Mouse (Mus musculus) brain, embryonic 14.5 days (tissue): ENCODE results near the gene Fam76a. TPM values are rescaled to one million over a fixed set of nuclear protein-coding genes. Genes with fewer than 3 reads are reported as not detected.

Source experiments
- DNase-seq: peaks from one replicate; pipeline ENCODE4 v3.0.0-alpha.2; 2011; ENCODE audit warnings: low read depth
- CTCF ChIP-seq: fragments of 200-500 bp; IDR thresholded peaks from 2 replicates; pipeline ENCODE4 v1.5.1; 2012; ENCODE audit warnings: inconsistent platforms, mild to moderate bottlenecking, moderate library complexity, borderline replicate concordance; ENCODE audit not compliant: insufficient read depth, insufficient read length; ENCODE audit errors: extremely low read depth
- POLR2A ChIP-seq: fragments of 200-500 bp; IDR thresholded peaks from 2 replicates; pipeline ENCODE4 v1.6.1; 2012; ENCODE audit warnings: mild to moderate bottlenecking, inconsistent platforms, borderline replicate concordance; ENCODE audit not compliant: poor library complexity, insufficient read depth, insufficient read length, severe bottlenecking; ENCODE audit errors: extremely low read depth
- polyA plus RNA-seq: library from polyadenylated mRNA; depleted of rRNA; stranded (reverse); fragments of >200 nt; gene quantifications from 2 replicates; pipeline ENCODE4 v1.2.3, GENCODE M21; 2012

Fam76a gene
- polyA plus RNA-seq, 1 experiment: 19.8 TPM

DNA sequence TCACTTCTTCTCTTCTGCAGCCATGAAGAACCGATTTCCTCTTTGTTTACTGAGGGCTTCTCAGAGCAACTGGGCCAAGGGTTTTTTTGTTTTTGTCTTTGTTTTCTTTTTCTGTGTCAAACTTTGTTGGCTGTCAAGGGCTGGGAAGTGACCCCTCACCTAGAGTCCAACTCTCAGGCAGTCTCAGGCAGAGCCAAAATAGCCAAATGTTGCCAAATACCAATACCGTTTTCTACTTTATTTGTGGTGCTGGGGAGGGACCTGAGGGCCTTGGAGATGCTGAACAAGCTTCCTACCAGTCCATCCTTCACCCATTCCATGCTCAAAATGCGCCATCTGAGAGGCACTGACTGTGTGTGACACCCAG is 37.3 kb upstream of the Fam76a start:
- no peak for DNase-seq
- TF ChIP-seq POLR2A: no peak
- TF ChIP-seq CTCF: no peak

DNA sequence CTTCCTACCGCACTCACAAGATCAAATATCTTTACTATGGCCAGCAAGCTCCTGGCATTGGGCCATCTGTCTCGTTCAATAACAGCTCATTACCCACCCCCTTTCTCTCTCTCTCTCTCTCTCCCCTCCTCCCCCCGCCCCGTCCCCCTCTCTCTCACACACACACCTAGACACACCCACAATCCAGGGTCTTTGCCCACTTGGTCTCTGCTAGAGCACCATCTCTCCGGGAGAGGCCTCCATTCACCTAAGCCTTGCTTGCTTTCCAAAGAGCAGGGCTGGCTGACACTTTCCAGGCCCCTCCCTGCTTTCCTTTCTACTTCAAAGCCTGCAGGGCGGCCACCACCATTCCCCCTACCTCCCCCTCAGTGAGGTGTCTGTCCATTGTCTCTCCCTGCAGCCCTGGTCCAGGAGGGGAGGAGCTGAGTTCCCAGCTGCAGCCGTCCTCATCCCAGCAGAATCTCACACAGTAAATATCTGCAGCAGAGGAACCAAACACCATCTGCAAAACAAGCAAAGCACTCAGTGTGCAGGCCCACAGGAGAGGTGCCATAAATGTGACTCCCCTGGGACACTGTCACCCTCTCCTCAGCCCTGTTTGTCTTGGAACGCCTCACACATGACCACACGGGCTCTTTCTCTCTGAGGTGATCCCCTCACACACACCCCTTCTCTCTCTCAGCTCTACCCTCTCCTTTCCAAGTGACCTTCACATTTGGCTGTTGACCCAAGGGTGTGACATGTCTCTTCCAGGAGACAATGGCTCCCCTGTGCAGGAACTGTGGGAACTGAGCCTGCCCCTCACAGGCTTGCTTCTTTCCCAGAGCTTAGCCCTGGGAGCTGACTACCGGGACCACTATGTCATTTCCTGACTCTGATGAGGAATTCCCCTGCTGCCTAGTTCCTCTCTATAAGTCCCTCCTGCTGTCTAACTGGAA is 36.7 kb upstream of the Fam76a start:
- TF ChIP-seq POLR2A: no peak
- no peak for TF ChIP-seq CTCF
- peak; percentile 83 for DNase-seq

DNA sequence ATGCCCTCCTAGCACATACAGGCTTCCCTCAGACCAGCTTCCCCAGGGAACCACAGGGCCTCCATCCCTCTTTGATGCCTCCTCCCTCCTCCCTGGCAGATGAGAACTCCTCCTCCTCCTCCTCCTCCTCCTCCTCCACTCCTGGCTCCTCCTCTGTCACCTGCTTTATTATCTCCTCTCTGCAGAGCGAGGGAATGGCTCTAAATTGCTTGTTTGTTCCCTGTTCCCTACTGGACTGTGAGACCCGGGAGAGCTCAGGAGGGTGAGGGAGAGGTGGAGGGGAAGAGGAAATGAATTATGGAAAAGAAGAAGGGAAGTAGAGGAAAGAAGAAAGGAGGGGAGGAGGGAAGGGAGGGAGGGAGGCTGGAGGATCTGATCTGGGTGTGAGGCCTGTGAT is 33.0 kb upstream of the Fam76a start:
- no peak for TF ChIP-seq POLR2A
- no peak for TF ChIP-seq CTCF
- no peak for DNase-seq

DNA sequence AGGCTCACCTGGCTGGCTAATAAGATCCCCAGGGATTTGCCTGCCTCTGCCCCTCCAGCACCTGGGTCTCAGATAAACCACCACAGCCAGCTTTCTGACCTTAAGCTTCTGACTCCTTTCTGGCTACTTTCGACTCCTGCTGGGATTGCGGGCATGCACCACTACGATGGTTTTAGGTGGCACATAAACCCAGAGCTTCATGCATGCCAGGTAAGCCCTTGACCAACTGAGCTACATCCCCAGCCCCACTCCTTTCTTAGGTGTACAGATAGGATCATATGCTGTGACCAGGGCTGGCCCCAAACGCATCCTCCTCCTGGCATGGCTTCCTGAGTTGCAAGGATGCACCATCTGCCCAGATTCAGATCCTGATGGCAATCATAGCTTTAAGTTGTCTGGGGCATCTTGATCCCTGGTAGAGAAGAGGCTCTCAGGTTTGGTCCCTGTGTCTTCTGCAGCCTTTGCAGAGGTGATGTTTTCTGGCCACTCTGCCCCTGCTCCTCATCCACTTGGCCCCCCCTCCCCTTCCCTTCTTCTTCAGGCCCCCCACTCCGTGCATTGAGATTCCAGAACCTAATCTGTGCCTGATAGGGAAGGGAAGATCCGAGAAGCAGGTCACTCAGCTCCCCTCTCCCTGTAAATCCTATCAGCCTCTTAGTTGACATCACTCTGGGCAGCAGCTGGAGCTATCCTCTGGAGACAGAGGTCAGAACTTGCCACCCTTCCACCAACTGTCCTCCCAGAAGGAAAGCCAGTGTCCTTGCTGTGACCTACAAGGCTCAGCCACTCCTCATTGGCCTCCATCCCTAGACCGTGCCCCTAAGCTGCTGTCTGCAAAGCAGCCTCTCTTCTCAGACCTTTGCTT is 32.4 kb upstream of the Fam76a start:
- TF ChIP-seq POLR2A: no peak
- TF ChIP-seq CTCF: no peak
- no peak for DNase-seq

DNA sequence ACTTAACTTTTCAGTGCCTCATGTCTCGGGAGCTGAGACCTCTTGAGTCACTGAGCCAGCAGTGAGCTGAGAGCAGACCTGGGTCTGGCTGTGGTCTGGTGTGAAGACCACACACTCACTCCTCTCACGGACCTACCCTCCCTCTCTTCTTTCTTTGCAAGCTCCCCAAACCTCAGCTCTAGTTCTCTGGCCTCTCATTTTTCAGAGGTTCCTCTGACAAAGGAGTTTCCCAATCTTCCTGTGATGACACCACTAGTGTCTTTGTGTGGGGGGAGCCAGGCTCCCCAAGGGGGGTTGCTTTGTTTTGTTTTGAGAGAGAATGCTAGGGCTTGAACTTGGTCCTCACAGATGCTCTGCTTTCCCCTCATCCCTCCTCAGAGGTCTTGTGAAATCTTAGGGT is 28.6 kb upstream of the Fam76a start:
- no peak for DNase-seq
- TF ChIP-seq CTCF (no peak), POLR2A (no peak)

DNA sequence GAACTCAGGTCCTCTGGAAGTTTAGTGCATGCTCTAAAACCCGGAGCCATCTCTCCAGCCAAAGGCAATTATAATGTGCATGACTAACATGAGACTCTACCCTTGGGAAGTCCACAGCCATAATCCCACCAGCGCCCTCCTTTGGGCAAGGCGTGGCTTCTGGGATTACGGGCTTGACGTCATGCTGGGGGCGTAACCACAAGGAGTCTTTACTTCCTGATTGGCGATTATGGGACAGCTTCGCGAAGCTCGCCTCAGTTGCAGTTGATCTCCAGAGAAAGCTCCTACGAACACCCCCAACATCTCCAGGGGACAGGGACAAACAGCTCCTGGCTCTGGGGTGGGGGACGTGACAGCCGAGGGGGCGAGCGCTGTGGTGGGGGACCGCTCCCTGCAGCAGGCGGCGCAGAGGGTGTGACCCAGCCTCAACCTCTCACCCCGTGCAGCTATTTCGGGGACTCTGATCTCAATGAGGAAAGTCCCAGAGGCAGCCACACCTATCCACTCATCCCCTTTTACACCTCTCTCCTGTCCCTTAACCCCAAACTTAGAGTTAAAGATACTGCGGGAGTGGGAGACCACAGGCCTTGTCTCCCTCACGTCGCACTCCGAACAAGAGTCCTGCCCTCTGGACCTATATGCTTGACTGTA is 27.6 kb upstream of the Fam76a start:
- TF ChIP-seq POLR2A (no peak), CTCF (no peak)
- DNase-seq: peak; percentile 55

DNA sequence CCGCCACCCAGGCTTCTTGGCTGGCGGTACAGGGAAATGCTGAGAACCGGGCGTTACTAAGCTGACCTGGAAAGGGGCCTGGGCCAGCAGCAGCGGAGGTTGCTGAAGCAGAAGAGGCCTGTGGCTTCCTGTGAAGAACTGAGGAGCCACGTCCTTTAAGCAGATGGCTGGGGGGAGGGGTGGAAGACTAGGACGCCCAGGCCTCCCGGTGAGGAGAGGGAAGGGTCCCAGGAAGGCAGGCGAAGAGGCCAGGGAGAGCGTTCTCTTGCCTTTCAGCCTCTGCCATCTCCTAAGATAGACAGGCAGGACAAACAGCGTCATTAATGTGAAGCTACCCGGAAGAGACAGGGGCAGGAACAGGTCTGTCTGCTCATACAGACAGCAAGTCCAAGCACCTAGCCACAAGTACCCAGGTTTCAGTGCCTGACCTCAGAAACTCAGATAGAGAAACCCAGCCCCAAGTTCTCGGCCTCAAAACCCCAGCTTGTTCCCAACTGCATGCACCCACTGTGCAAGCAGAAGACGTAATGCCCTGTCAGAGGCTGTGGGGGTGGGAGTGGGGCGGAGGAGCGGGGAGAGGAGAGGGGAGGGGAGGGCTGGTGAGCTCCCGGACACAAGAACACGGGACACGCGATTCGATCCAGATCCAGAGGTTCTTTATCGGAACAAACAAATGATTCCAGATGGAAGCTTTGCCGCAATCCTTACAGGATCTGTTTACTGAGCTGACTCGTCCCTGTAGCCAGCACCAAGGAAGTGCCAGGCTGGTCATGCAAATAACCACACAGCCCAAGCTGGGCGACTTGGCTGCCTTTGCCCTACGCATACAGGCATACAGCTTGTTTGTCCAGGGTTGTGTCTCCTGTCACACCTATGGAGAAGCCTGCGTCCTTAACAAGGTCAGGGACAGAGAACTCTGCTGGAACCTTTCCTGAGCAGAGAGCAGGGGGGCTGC is 24.0 kb upstream of the Fam76a start:
- peak; percentile 79 for DNase-seq
- TF ChIP-seq CTCF (no peak), POLR2A (no peak)

DNA sequence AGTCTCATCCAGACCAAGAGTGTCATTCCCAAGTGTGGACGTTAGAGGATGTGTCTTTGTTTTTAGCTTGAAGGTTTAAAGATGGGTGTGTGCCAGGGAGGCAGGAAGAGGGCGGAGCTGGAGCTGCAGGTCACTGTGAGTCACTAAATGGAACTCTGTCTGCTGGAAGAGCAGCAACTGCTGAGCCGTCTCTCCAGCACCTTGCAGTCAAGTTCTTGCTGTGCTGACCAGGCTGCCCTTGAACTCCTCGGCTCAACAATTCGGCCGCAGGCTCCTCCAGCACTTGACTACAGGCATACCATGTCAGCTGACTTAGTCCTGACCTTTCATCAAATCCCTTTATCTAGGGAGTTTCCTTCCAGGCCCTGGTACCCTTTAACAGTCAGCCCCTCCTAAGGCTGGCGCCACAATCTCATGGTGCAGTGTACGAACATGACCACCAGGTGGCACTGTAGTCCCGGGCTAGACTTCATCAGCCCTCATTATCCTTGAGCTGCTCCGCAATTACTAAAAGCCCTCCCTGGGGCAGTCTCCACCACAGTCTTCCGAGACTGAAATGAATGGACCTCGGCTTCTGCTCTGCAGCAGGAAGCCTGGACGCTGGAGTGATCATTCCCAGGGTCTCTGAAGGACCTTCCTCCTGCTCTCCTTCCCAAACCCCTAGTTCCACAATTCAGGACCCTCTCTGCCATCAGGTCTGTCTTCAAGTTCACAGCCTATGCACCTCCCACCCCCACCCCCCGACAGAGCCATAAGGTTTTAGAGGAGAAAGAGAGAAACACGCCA is 23.1 kb upstream of the Fam76a start:
- peak; percentile 95 for TF ChIP-seq CTCF
- no peak for TF ChIP-seq POLR2A

DNA sequence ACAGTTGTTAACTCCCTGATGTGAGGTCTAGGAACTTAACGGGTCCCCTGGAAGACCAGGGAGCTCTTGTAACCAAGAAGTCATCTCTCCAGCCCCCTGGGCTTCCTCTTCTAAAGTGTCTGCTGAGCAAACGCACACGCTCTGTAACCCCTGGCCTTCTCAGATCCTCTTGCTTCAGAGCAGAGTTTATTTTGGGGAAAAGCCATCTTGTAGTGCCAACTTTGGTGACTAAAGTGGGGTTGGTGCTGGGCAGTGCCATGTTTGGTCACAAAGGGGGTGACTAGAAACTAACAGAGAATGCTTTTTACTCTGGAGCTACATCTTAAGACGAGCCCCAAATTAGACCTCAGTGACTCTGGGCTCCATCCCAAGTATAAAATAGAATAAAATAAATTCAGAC is 22.4 kb upstream of the Fam76a start:
- no peak for TF ChIP-seq CTCF
- no peak for DNase-seq

More for the DNA sequence above, 23.1 kb upstream of the Fam76a start:
- DNase-seq: peak; percentile 91

DNA sequence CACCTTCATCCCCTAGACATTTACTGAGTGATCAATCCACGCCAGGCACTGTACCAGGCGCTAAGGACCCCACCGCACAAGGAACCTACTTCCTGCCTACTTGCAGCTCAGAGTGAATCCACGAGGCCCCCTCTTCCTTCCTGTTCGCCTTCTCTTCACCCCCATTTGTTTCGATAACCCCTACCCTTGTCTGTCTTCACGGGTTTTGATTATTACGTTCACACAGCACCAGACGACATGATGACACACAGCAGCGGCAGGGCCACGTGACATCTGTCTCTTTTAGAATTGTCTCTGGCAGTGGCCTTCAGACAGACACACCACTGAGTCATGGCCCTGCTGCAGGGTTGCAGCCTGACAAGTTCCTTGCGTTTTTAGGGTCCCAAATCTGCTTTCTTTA is 21.7 kb upstream of the Fam76a start:
- DNase-seq: no peak
- TF ChIP-seq CTCF (no peak), POLR2A (no peak)

DNA sequence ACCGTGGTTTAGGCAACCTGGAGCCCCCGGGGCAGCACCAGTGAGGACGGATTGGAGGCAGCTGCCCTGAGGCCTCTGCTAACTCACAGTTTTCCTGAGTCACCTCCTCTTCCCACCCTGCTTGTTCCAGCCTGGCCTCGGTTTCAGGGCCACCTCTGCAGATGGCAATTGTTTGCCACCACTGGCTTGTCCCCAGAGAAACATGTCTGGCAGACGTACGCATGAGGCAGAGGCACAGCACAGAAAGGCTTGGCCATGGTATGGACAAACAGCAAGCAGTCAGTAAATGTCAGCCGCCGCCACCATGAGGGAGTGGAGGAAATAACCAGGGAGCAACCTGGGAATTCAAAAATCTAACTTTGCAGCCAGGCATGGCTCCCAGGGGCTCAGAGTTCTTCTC is 20.7 kb upstream of the Fam76a start:
- DNase-seq: no peak
- TF ChIP-seq CTCF: no peak
- TF ChIP-seq POLR2A: no peak
